Mouse (Mus musculus) gastrocnemius, postnatal 25 days (tissue): ENCODE data around the gene F930015N05Rik. TPM values are rescaled to one million over a fixed set of nuclear protein-coding genes. Genes with fewer than 3 reads are reported as not detected.

Source experiments
- total RNA-seq, 2 experiments: library from RNA; stranded (reverse); gene quantifications; 1 replicate in 1 of 2; 2 replicates in 1 of 2; pipeline ENCODE4 v1.2.3; 2021

The F930015N05Rik gene
- total RNA-seq, 2 experiments from 2014 or later, result not detected

Other genes with a start within 250 kb of the F930015N05Rik start
- gene Hs3st3a1, start 1.3 kb downstream of the F930015N05Rik start, total RNA-seq, result under 1 TPM; 0.21 to 0.49 TPM